18 mouse cellular contexts compared by ENCODE assay signal in the genomic region with DNA sequence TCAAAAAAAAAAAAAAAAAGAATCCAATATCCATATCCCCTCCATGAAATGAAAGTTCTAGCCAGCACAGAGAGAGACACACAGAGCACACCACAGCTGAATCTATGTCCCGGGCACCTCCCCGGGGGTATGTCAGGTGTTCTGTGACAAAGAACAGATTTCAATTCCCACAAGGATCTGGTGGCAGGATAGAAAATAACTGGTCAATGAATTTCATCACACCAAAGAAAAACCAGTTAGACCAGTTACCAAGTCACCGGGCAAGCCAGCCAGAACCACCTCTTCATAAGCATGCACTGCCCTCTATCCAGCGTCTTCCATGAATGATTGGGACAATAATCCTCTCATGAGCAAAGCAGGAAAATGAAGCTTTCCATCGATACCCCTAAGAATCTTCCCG. TPM values are rescaled to one million over a fixed set of nuclear protein-coding genes. Genes with fewer than 3 reads are reported as not detected.
DNase-seq lines count a peak whose midpoint lies in the region; ATAC-seq lines count a peak whose summit lies in the region.
"Had no signal": no experiment of that assay in that cellular context is flagged by ENCODE, and none has a peak within 500 bp of the region (broad histone marks: within the 10 kb centered on the region; RNA-seq: fewer than 3 reads in every experiment).

No protein-coding gene starts in this region.

- H3K9me3 ChIP-seq in liver, embryonic 15.5 days (replicated peaks): no peaks in the 10 kb centered on the region
- H3K9me3 ChIP-seq in liver, embryonic 12.5 days (replicated peaks): no peaks in the 10 kb centered on the region
- H3K9me3 ChIP-seq in intestine, embryonic 16.5 days (ENCODE audit: control insufficient read depth, low read length): no peaks in the 10 kb centered on the region
- H3K9me3 ChIP-seq: heart, embryonic 12.5 days; hindbrain, embryonic 15.5 days; liver, embryonic 13.5 days; megakaryocyte, embryonic 14.5 days; midbrain, embryonic 15.5 days had no signal

- peaks cover 19% of the 10 kb centered on the region for H3K36me3 ChIP-seq in liver, embryonic 15.5 days (replicated peaks)
- peaks cover 44% of the 10 kb centered on the region for H3K36me3 ChIP-seq in liver, embryonic 12.5 days
- 0 out of 2 replicates have a peak, but pooled peaks cover 4% of the 10 kb centered on the region for H3K36me3 ChIP-seq in intestine, embryonic 16.5 days (ENCODE audit: control insufficient read depth, insufficient read depth, low read length)

- peak; percentile 81 for DNase-seq in gonadal fat pad, adult 2 months (ENCODE audit: low read depth)
- peak; percentile 77 for DNase-seq in lung, postnatal 25 days (ENCODE audit: low spot score)
- no peak for DNase-seq in cerebellum, postnatal 10 days
- DNase-seq in right cerebral cortex, postnatal 4 days: no peak
- DNase-seq: adrenal gland, postnatal 36 days; cerebellum, adult 8-10 months; heart, postnatal 36 days; layer of hippocampus, postnatal 36 days; liver, embryonic 13.5 days; thymus, postnatal 25 days had no signal

- ATAC-seq in liver, embryonic 15.5 days (ENCODE audit: insufficient read depth): no peak
- ATAC-seq in liver, embryonic 12.5 days: no peak
- ATAC-seq in intestine, embryonic 16.5 days: peak; percentile 83
- ATAC-seq: midbrain, embryonic 15.5 days had no signal

- H3K4me1 ChIP-seq in liver, embryonic 15.5 days (replicated peaks): peaks cover 34% of the 10 kb centered on the region
- peaks cover 30% of the 10 kb centered on the region for H3K4me1 ChIP-seq in liver, embryonic 12.5 days
- H3K4me1 ChIP-seq in intestine, embryonic 16.5 days (ENCODE audit: control insufficient read depth, insufficient read depth, low read length): peaks cover 14% of the 10 kb centered on the region
- H3K4me1 ChIP-seq: embryonic facial prominence, embryonic 13.5 days; hindbrain, embryonic 15.5 days; midbrain, embryonic 15.5 days had no signal

- 0 out of 2 replicates have a peak overlapping the region, but pooled peaks have one; percentile 35 for H3K27ac ChIP-seq in liver, embryonic 15.5 days (replicated peaks)
- H3K27ac ChIP-seq in liver, embryonic 12.5 days: no peak overlapping the region
- H3K27ac ChIP-seq in intestine, embryonic 16.5 days (ENCODE audit: low read length): 0 out of 2 replicates have a peak overlapping the region, but pooled peaks have one; percentile 10
- H3K27ac ChIP-seq: embryonic facial prominence, embryonic 13.5 days; hindbrain, embryonic 15.5 days; midbrain, embryonic 15.5 days had no signal

- no peak overlapping the region for H3K4me2 ChIP-seq in liver, embryonic 15.5 days
- no peak overlapping the region for H3K4me2 ChIP-seq in liver, embryonic 12.5 days
- no peak overlapping the region; the same call in 1 of the 2 replicates for H3K4me2 ChIP-seq in intestine, embryonic 16.5 days (ENCODE audit: low read depth, low read length)
- H3K4me2 ChIP-seq: embryonic facial prominence, embryonic 13.5 days; heart, embryonic 12.5 days; hindbrain, embryonic 15.5 days; liver, embryonic 13.5 days; midbrain, embryonic 15.5 days had no signal

- no peak overlapping the region for H3K9ac ChIP-seq in liver, embryonic 15.5 days
- no peak overlapping the region for H3K9ac ChIP-seq in liver, embryonic 12.5 days
- no peak overlapping the region for H3K9ac ChIP-seq in intestine, embryonic 16.5 days (ENCODE audit: low read depth, low read length)
- H3K9ac ChIP-seq: embryonic facial prominence, embryonic 13.5 days; heart, embryonic 12.5 days; hindbrain, embryonic 15.5 days; liver, embryonic 13.5 days; midbrain, embryonic 15.5 days had no signal

- H3K27me3 ChIP-seq in liver, embryonic 15.5 days: no peaks in the 10 kb centered on the region
- no peaks in the 10 kb centered on the region for H3K27me3 ChIP-seq in liver, embryonic 12.5 days (replicated peaks)
- no peaks in the 10 kb centered on the region for H3K27me3 ChIP-seq in intestine, embryonic 16.5 days (replicated peaks; ENCODE audit: control insufficient read depth, insufficient read depth, low read length)
- H3K27me3 ChIP-seq: embryonic facial prominence, embryonic 13.5 days; heart, embryonic 12.5 days; hindbrain, embryonic 15.5 days; liver, embryonic 13.5 days; megakaryocyte, embryonic 14.5 days; midbrain, embryonic 15.5 days had no signal

- 78% methylated on average over 6 of the region's 6 CpGs for WGBS in liver, embryonic 15.5 days (ENCODE audit: insufficient replicate concordance)
- 82% methylated on average over 6 of the region's 6 CpGs for WGBS in liver, embryonic 12.5 days (ENCODE audit: insufficient replicate concordance)
- 68% methylated on average over 6 of the region's 6 CpGs for WGBS in intestine, embryonic 16.5 days

- no peak overlapping the region for H3K4me3 ChIP-seq in liver, embryonic 15.5 days (replicated peaks)
- H3K4me3 ChIP-seq in liver, embryonic 12.5 days: no peak overlapping the region
- no peak overlapping the region for H3K4me3 ChIP-seq in intestine, embryonic 16.5 days (ENCODE audit: low read length)
- H3K4me3 ChIP-seq: embryonic facial prominence, embryonic 13.5 days; heart, embryonic 12.5 days; hindbrain, embryonic 15.5 days; liver, embryonic 13.5 days; midbrain, embryonic 15.5 days had no signal

RNA-seq across cellular contexts. Expression of a gene that starts 26.8 kb away (rescaled TPM):
- polyA plus RNA-seq in liver, embryonic 15.5 days (2015; fragmentation: Nextera tagmentation; extraction: Ambion mirVana): 20.5 and 25.7 TPM in 2 replicates
- 18.1 and 20.1 TPM in 2 replicates for polyA plus RNA-seq in liver, embryonic 12.5 days (2016; fragmentation: Nextera tagmentation; extraction: Ambion mirVana)
- 32.5 and 45.7 TPM in 2 replicates for polyA plus RNA-seq in gonadal fat pad, adult 2 months (2012; rRNA removed)
- 32.5 and 33.2 TPM in 2 replicates for polyA plus RNA-seq in intestine, embryonic 16.5 days (2015; fragmentation: Nextera tagmentation; extraction: Ambion mirVana)

Comparison
In these comparisons a context has a peak if more than half of its experiments do, and no peak if none do; other contexts are left out.
1. DNase-seq: peak in gonadal fat pad, adult 2 months (single experiment) and lung, postnatal 25 days (single experiment); none in cerebellum, postnatal 10 days (0 of 2) and right cerebral cortex, postnatal 4 days (single experiment).